ENCODE assay signal across 15 mouse cellular contexts in the genomic region with DNA sequence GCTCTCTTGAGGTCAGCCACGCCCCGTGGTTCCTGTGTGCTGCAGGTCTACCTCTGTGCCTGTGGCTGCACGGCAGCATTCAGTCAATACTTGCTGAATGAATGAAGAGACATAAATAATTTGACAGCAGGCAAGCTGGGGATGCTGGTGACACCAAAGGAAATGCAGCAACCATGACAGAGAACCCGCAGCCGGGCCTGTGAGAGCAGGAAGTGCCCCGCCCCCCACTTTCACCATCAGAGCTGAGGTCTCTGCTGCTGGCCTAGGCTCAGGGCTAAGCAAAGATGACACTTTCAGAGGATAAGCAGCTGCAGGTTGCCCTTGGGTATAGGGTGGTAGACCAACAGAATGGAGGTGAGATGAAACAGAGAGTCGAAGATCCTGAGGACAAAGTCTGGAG. TPM values are rescaled to one million over a fixed set of nuclear protein-coding genes. Genes with fewer than 3 reads are reported as not detected.
DNase-seq lines count a peak whose midpoint lies in the region; ATAC-seq and TF ChIP-seq lines count a peak whose summit lies in the region.
"Had no signal": no experiment of that assay in that cellular context is flagged by ENCODE, and none has a peak within 500 bp of the region (broad histone marks: within the 10 kb centered on the region; RNA-seq: fewer than 3 reads in every experiment).

No protein-coding gene starts in this region.

- WGBS in lung, embryonic 14.5 days: 36% methylated on average over 7 of the region's 7 CpGs
- WGBS in thymus, adult 2 months: 5% methylated on average over 7 of the region's 7 CpGs

- H3K27ac ChIP-seq in lung, embryonic 14.5 days (ENCODE audit: low read depth): no peak overlapping the region
- no peak overlapping the region for H3K27ac ChIP-seq in thymus, adult 2 months (ENCODE audit: control insufficient read depth, insufficient read depth, low read length)
- H3K27ac ChIP-seq: hindbrain, embryonic 15.5 days; limb, embryonic 15.5 days had no signal

- no peaks in the 10 kb centered on the region for H3K36me3 ChIP-seq in lung, embryonic 14.5 days (ENCODE audit: insufficient read depth)
- no peaks in the 10 kb centered on the region for H3K36me3 ChIP-seq in thymus, adult 2 months (ENCODE audit: control insufficient read depth, insufficient read depth, low read length)
- H3K36me3 ChIP-seq: hindbrain, embryonic 15.5 days; limb, embryonic 15.5 days had no signal

- no peaks in the 10 kb centered on the region for H3K4me1 ChIP-seq in lung, embryonic 14.5 days (ENCODE audit: insufficient read depth)
- peaks cover 14% of the 10 kb centered on the region for H3K4me1 ChIP-seq in thymus, adult 2 months (replicated peaks; ENCODE audit: control insufficient read depth, insufficient read depth, low read length)

- H3K4me2 ChIP-seq in lung, embryonic 14.5 days: no peak overlapping the region
- H3K4me2 ChIP-seq: hindbrain, embryonic 15.5 days; limb, embryonic 15.5 days had no signal

- ATAC-seq in lung, embryonic 14.5 days (ENCODE audit: insufficient read depth): no peak
- peak; percentile 62 to 77 for ATAC-seq in hematopoietic stem cell, adult 5-6 weeks (replicated peaks in 1 of 2; ENCODE audit: insufficient read depth in 1 of 2, low FRiP score in 2 of 2, low TSS enrichment in 1 of 2, low read depth in 1 of 2, poor library complexity in 2 of 2, severe bottlenecking in 2 of 2)

- peak; percentile 10 for DNase-seq in lung, embryonic 14.5 days
- no peak for DNase-seq in lung, postnatal 10 days
- peak; percentile 9 to 40 for DNase-seq in CD8-positive naive resting alpha-beta T cell, adult 2 months (ENCODE audit: low read depth in 2 of 2, low spot score in 2 of 2)
- DNase-seq in thymus, adult 2 months: peak; percentile 56
- DNase-seq in cerebellum, postnatal 14 days: no peak
- DNase-seq in MN1 (ENCODE audit: low spot score): no peak
- no peak for DNase-seq in left cerebral cortex, postnatal 4 days
- DNase-seq: adrenal gland, adult 8-10 months; cerebellum, adult 2 months; layer of hippocampus, postnatal 36 days had no signal

- no peak for TF ChIP-seq POLR2A in thymus, adult 2 months (IDR thresholded peaks at IDR 0.05; ENCODE audit: control insufficient read depth, extremely low read depth, insufficient read depth, low read length, poor library complexity)

- H3K9me3 ChIP-seq in lung, embryonic 14.5 days (ENCODE audit: low read depth, low read length): no peaks in the 10 kb centered on the region
- H3K9me3 ChIP-seq: hindbrain, embryonic 15.5 days; limb, embryonic 15.5 days had no signal

- no peak overlapping the region for H3K9ac ChIP-seq in lung, embryonic 14.5 days
- H3K9ac ChIP-seq: hindbrain, embryonic 15.5 days; limb, embryonic 15.5 days had no signal

- no peak overlapping the region for H3K4me3 ChIP-seq in lung, embryonic 14.5 days (ENCODE audit: low read depth, low read length)
- no peak overlapping the region for H3K4me3 ChIP-seq in thymus, adult 2 months (ENCODE audit: control insufficient read depth, insufficient read depth, low read length)
- H3K4me3 ChIP-seq: hindbrain, embryonic 15.5 days; limb, embryonic 15.5 days; myocyte had no signal

- no peaks in the 10 kb centered on the region for H3K27me3 ChIP-seq in lung, embryonic 14.5 days (ENCODE audit: insufficient read depth, low read length)
- no peaks in the 10 kb centered on the region for H3K27me3 ChIP-seq in thymus, adult 2 months (ENCODE audit: control insufficient read depth, insufficient read depth, low read length)
- H3K27me3 ChIP-seq: hindbrain, embryonic 15.5 days; limb, embryonic 15.5 days had no signal

- TF ChIP-seq CTCF in lung, embryonic 14.5 days (IDR thresholded peaks at IDR 0.05; ENCODE audit: low read depth): no peak
- no peak for TF ChIP-seq CTCF in thymus, adult 2 months (IDR thresholded peaks at IDR 0.05; ENCODE audit: borderline replicate concordance, control insufficient read depth, extremely low read depth, insufficient read depth, low read length, poor library complexity)

- intact Hi-C loops in left cerebral cortex, postnatal 4 days (cut with DNase I): no loop called here

RNA-seq across cellular contexts. Expression of a gene that starts 58.8 kb away (rescaled TPM):
- polyA plus RNA-seq in lung, embryonic 14.5 days (2014; fragmentation: Nextera tagmentation; extraction: Ambion mirVana): 0.08 TPM in 1 of 2 replicates, not detected in the other
- total RNA-seq in hematopoietic stem cell, adult 5-6 weeks (2017): not detected in 2 replicates
- polyA plus RNA-seq in thymus, adult 2 months (2012; rRNA removed): 0.84 and 1.2 TPM in 2 replicates
- 10 to 100 TPM; 87.4 to 88.9 TPM for total RNA-seq in left cerebral cortex, postnatal 4 days (2021)
- total RNA-seq: megakaryocyte-erythroid progenitor cell, adult 5-6 weeks had no signal

Comparison
In these comparisons a context has a peak if more than half of its experiments do, and no peak if none do; other contexts are left out.
1. DNase-seq: peak in lung, embryonic 14.5 days (single experiment), CD8-positive naive resting alpha-beta T cell, adult 2 months (2 of 2) and thymus, adult 2 months (single experiment); none in lung, postnatal 10 days (single experiment), cerebellum, postnatal 14 days (0 of 2), MN1 (single experiment) and left cerebral cortex, postnatal 4 days (single experiment).
2. RNA of a gene that starts 58.8 kb away (total RNA-seq): 87.4 to 88.9 TPM in left cerebral cortex, postnatal 4 days; not detected in hematopoietic stem cell, adult 5-6 weeks; every median in the first group is over 10 times any median in the second.